Mouse (Mus musculus) liver, adult 2 months (tissue): ENCODE results near the gene Ankrd24. TPM values are rescaled to one million over a fixed set of nuclear protein-coding genes. Genes with fewer than 3 reads are reported as not detected.

Source experiments
- DNase-seq: peaks from one replicate; pipeline ENCODE4 v3.0.0-alpha.2; 2011; ENCODE audit warnings: low read depth, low spot score; ENCODE audit errors: extremely low read depth
- H3K27ac ChIP-seq: fragments of 200-500 bp; replicated peaks from 2 replicates; pipeline ENCODE4 v1.5.1; 2012; ENCODE audit warnings: low read depth, mild to moderate bottlenecking, control low read depth, inconsistent platforms, low read length; ENCODE audit not compliant: insufficient read depth
- H3K27me3 ChIP-seq: fragments of 200-500 bp; 2 replicates; pipeline ENCODE4 v1.6.1; 2012; ENCODE audit warnings: mild to moderate bottlenecking, moderate library complexity, low read length, inconsistent platforms; ENCODE audit not compliant: control insufficient read depth, insufficient read depth
- H3K36me3 ChIP-seq: fragments of 200-500 bp; 2 replicates; pipeline ENCODE4 v1.6.1; 2012; ENCODE audit warnings: low read length, inconsistent platforms; ENCODE audit not compliant: control insufficient read depth, insufficient read depth
- H3K4me1 ChIP-seq: fragments of 200-500 bp; 2 replicates; pipeline ENCODE4 v1.6.1; 2011; ENCODE audit warnings: low read length; ENCODE audit not compliant: control insufficient read depth, insufficient read depth
- H3K4me3 ChIP-seq: fragments of 200-500 bp; 2 replicates; pipeline ENCODE4 v1.5.1; 2011; ENCODE audit warnings: low read depth, mild to moderate bottlenecking, control low read depth, low read length, moderate library complexity; ENCODE audit not compliant: insufficient read depth
- H3K79me2 ChIP-seq: fragments of 200-500 bp; 2 replicates; pipeline ENCODE4 v1.6.1; 2012; ENCODE audit warnings: inconsistent platforms, mild to moderate bottlenecking, low read length, moderate library complexity; ENCODE audit not compliant: control insufficient read depth, insufficient read depth
- H3K9ac ChIP-seq: fragments of 200-500 bp; 2 replicates; pipeline ENCODE4 v1.6.1; 2012; ENCODE audit warnings: low read depth, mild to moderate bottlenecking, control low read depth, inconsistent platforms, low read length
- CTCF ChIP-seq: fragments of 200-500 bp; IDR thresholded peaks from 2 replicates; pipeline ENCODE4 v1.5.1; 2011; ENCODE audit warnings: low read depth, low read length, control low read depth
- POLR2A ChIP-seq: fragments of 200-500 bp; IDR thresholded peaks from 2 replicates; pipeline ENCODE4 v1.6.1; 2011; ENCODE audit warnings: low read length, control low read depth; ENCODE audit not compliant: insufficient read depth; ENCODE audit errors: extremely low read depth
- WGBS: fragments of 180-500 bp; shearing (Covaris S2); methylation state at CpG from one replicate; pipeline ENCODE4 v1.1.7; 2018; 5-methylcytosine and 5-hydroxymethylcytosine counted together
- polyA plus RNA-seq: library from polyadenylated mRNA; depleted of rRNA; stranded (reverse); fragments of >200 nt; gene quantifications from 2 replicates; pipeline ENCODE4 v1.2.3, GENCODE M21; 2012
- total RNA-seq: library from RNA; depleted of rRNA; stranded (reverse); fragments of >200 nt; gene quantifications from 2 replicates; pipeline ENCODE4 v1.2.3, GENCODE M21; 2014

Gene Ankrd24
- total and polyA plus RNA-seq, 2 experiments = 6.6 to 19.5 TPM

DNA sequence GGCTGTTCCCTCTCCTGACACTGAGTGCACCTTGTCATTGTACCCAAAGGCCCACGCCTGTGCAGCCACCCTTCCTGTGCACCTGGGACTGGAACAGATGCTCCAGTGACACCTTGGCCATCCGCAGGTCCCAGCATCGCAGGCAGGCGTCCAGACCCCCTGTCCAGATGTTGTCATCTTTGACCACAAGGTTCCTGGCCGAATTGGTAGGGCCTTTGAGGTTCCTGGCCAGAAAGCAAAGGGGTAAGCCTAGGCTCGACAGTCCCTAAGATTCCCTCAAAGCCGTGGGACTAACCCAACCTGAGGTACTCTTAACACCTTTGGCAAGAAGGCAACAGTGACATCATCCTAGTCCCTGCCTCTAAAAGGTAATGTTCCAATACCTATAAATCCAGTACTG, 35.7 kb upstream of the Ankrd24 start:
- H3K4me1 ChIP-seq = no peaks in the 10 kb centered on the region
- no peak overlapping the region for H3K4me3 ChIP-seq
- TF ChIP-seq POLR2A = no peak
- no peak for TF ChIP-seq CTCF
- H3K36me3 ChIP-seq = peaks cover 2% of the 10 kb centered on the region; the same call in 1 of the 2 replicates
- WGBS = 81% methylated on average over 7 of the region's 7 CpGs
- H3K27ac ChIP-seq = no peak overlapping the region
- DNase-seq = no peak
- H3K79me2 ChIP-seq = no peaks in the 10 kb centered on the region
- H3K9ac ChIP-seq = no peak overlapping the region
- H3K27me3 ChIP-seq = no peaks in the 10 kb centered on the region

GRCm38 (mm10) chr10:81593223-81593622, 35.1 kb upstream of the Ankrd24 start:
- no peaks in the 10 kb centered on the region for H3K36me3 ChIP-seq
- no peak overlapping the region for H3K27ac ChIP-seq
- H3K4me3 ChIP-seq = no peak overlapping the region
- H3K27me3 ChIP-seq = no peaks in the 10 kb centered on the region
- 80% methylated on average over 4 of the region's 4 CpGs for WGBS
- no peak for DNase-seq
- H3K4me1 ChIP-seq = no peaks in the 10 kb centered on the region
- H3K9ac ChIP-seq = no peak overlapping the region
- no peaks in the 10 kb centered on the region for H3K79me2 ChIP-seq
- TF ChIP-seq POLR2A (no peak), CTCF (no peak)

DNA sequence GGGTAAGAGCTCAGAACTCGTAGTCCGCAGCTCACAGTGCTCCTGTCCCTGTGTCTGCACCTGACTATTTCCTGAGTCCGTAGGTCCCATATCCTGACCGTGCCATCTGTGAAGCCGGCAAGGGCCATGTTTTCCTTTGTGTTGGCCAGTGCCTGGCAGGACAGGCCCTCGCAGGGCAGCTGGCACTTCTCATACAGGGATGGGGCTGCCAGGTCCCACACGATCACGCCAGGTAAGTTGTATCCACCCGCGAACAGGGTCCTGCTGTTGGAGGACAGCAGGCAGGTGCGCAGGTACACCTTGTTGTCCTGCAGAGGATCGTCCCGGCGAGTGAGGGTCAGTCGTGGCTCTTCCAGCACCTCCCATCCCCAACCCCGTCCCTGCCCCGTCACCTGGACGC, 34.4 kb upstream of the Ankrd24 start:
- Histone ChIP-seq H3K4me3 (no peak overlapping the region), H3K27me3 (no peaks in the 10 kb centered on the region), H3K9ac (no peak overlapping the region), H3K79me2 (no peaks in the 10 kb centered on the region), H3K4me1 (no peaks in the 10 kb centered on the region), H3K27ac (no peak overlapping the region), H3K36me3 (no peaks in the 10 kb centered on the region)
- TF ChIP-seq CTCF (no peak), POLR2A (no peak)
- no peak for DNase-seq
- 88% methylated on average over 18 of the region's 18 CpGs for WGBS

- Histone ChIP-seq H3K36me3 (no peaks in the 10 kb centered on the region), H3K27ac (no peak overlapping the region), H3K9ac (no peak overlapping the region), H3K4me1 (no peaks in the 10 kb centered on the region), H3K79me2 (no peaks in the 10 kb centered on the region), H3K27me3 (no peaks in the 10 kb centered on the region), H3K4me3 (no peak overlapping the region)
- 72% methylated on average over 5 of the region's 5 CpGs for WGBS
- no peak for DNase-seq
- TF ChIP-seq CTCF = no peak
- TF ChIP-seq POLR2A = no peak
Measured at GRCm38 (mm10) chr10:81595599-81595998, 32.7 kb upstream of the Ankrd24 start.

DNA sequence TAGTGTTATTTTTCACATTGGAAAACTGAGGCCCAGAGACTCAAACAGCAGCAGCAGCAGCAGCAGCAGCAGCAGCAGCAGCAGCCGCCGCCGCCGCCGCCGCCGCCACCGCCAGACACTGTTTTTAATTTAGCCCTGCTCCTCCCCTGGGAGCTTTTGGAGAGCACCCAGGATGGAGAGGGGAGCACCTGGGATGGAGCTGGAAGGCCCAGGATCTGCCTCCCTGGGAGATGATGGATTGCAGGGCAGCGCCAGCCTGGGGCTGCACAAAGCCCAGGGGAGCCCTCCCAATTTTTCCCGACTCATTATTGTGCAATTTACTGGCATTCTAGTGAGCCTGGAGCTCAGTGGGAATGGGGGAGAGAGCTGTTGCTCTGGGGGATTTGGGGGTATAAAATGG, 31.7 kb upstream of the Ankrd24 start:
- no peaks in the 10 kb centered on the region for H3K27me3 ChIP-seq
- peaks cover 2% of the 10 kb centered on the region; the same call in 1 of the 2 replicates for H3K4me1 ChIP-seq
- WGBS = 16% methylated on average over 10 of the region's 10 CpGs

DNA sequence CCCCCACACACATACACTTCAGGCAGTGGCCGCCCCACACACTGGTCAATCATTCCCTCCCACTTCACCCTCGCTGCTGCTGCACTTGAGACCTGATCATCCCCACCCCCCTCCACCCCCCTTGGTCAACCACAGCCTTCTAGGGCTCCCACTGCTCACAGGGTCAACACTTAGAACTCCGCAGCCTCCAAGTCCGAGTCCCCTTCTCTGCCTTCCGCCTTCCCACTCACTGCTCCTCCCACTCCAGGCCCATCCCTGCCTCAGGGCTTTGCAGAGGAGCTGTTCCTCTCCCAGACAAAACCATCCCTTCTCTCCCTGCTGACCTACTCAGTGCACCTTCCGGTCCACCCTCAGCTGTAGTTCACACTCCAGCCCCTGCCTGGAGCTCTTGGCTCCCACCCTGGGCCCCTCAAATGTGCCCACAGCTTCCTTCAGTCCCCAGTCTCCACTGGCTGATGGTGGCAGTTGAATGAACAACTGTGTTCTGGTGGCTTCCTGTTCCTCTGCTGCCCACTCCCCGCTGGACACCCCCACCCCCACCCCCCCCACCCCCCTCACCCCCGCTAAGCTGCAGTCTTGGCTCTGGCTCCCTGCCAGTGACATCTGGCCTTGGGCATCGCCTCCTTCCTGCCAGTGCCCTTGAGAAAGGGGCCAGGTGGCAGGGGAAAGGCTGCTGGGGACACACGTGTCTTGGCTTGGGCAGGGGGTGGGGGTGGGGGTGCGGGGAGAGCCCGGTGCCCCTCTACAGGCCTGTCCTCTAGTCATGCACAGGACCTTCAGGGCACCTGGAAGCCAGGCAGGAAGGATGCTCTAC, 31.0 kb upstream of the Ankrd24 start:
- Histone ChIP-seq H3K36me3 (no peaks in the 10 kb centered on the region), H3K27ac (no peak overlapping the region), H3K4me3 (peak overlapping the region; percentile 36; the same call in 1 of the 2 replicates), H3K79me2 (no peaks in the 10 kb centered on the region), H3K4me1 (peaks cover 4% of the 10 kb centered on the region; the same call in 1 of the 2 replicates), H3K9ac (peak overlapping the region; percentile 48), H3K27me3 (no peaks in the 10 kb centered on the region)
- DNase-seq = no peak
- TF ChIP-seq POLR2A (no peak), CTCF (no peak)
- 17% methylated on average over 12 of the region's 12 CpGs for WGBS

More for the DNA sequence above, 31.7 kb upstream of the Ankrd24 start:
- Histone ChIP-seq H3K4me3 (no peak overlapping the region), H3K9ac (no peak overlapping the region), H3K36me3 (no peaks in the 10 kb centered on the region), H3K79me2 (no peaks in the 10 kb centered on the region), H3K27ac (no peak overlapping the region)
- no peak for DNase-seq
- no peak for TF ChIP-seq CTCF
- no peak for TF ChIP-seq POLR2A
